Mouse (Mus musculus) cortical plate, adult 2 months (tissue): ENCODE measurements around the gene Uhrf2. TPM values are rescaled to one million over a fixed set of nuclear protein-coding genes. Genes with fewer than 3 reads are reported as not detected.

Experiments used
- H3K27ac ChIP-seq: fragments of 200-500 bp; 2 replicates; pipeline ENCODE4 v1.5.1; 2012; ENCODE audit warnings: low read length, control low read depth, inconsistent platforms; ENCODE audit not compliant: insufficient read depth
- H3K4me1 ChIP-seq: fragments of 200-500 bp; 2 replicates; pipeline ENCODE4 v1.6.1; 2011; ENCODE audit warnings: low read length; ENCODE audit not compliant: control insufficient read depth, insufficient read depth
- H3K4me3 ChIP-seq: fragments of 200-500 bp; 2 replicates; pipeline ENCODE4 v1.5.1; 2011; ENCODE audit warnings: mild to moderate bottlenecking, low read length, control low read depth; ENCODE audit not compliant: insufficient read depth
- CTCF ChIP-seq: fragments of 200-500 bp; IDR thresholded peaks from 2 replicates; pipeline ENCODE4 v1.5.1; 2011; ENCODE audit warnings: mild to moderate bottlenecking, control low read depth, low read length; ENCODE audit not compliant: insufficient read depth; ENCODE audit errors: extremely low read depth
- POLR2A ChIP-seq: fragments of 200-500 bp; IDR thresholded peaks from 2 replicates; pipeline ENCODE4 v1.6.1; 2011; ENCODE audit warnings: mild to moderate bottlenecking, low read length, control low read depth; ENCODE audit not compliant: insufficient read depth; ENCODE audit errors: extremely low read depth
- polyA plus RNA-seq: library from polyadenylated mRNA; depleted of rRNA; stranded (reverse); fragments of >200 nt; gene quantifications from 2 replicates; pipeline ENCODE4 v1.2.3, GENCODE M21; 2012; rRNA removed

Uhrf2 gene
- polyA plus RNA-seq = 67.3 and 69.1 TPM in 2 replicates

GRCm38 (mm10) chr19:30029894-30030635, at the start of gene Uhrf2:
Uhrf2 (plus strand) TSS chr19:30030513.
- TF ChIP-seq CTCF (no peak), POLR2A (peak; percentile 85)
- H3K27ac ChIP-seq = peak within 1 kb of the TSS; percentile 88
- H3K4me1 ChIP-seq = peaks cover 5% of the 10 kb centered on the region
- H3K4me3 ChIP-seq = peak within 1 kb of the TSS; percentile 50

GRCm38 (mm10) chr19:29984208-29985005, 45.9 kb upstream of the Uhrf2 start:
- H3K27ac ChIP-seq = no peak overlapping the region
- H3K4me1 ChIP-seq = peaks cover 2% of the 10 kb centered on the region; the same call in 1 of the 2 replicates
- TF ChIP-seq POLR2A (no peak), CTCF (no peak)
- no peak overlapping the region for H3K4me3 ChIP-seq

- Histone ChIP-seq H3K4me3 (no peak overlapping the region), H3K27ac (no peak overlapping the region), H3K4me1 (no peaks in the 10 kb centered on the region; the same call in 1 of the 2 replicates)
- no peak for TF ChIP-seq CTCF
- TF ChIP-seq POLR2A = no peak
Measured at GRCm38 (mm10) chr19:29986464-29987091, 43.7 kb upstream of the Uhrf2 start.

- no peaks in the 10 kb centered on the region for H3K4me1 ChIP-seq
- H3K27ac ChIP-seq = no peak overlapping the region
- TF ChIP-seq CTCF (no peak), POLR2A (no peak)
- H3K4me3 ChIP-seq = no peak overlapping the region
Measured at GRCm38 (mm10) chr19:30000406-30001365, 29.6 kb upstream of the Uhrf2 start.

GRCm38 (mm10) chr19:30001550-30001949, 28.8 kb upstream of the Uhrf2 start:
- no peaks in the 10 kb centered on the region for H3K4me1 ChIP-seq
- H3K27ac ChIP-seq = no peak overlapping the region
- TF ChIP-seq POLR2A = no peak
- no peak overlapping the region for H3K4me3 ChIP-seq

- no peak within 1 kb of the TSS for H3K27ac ChIP-seq
- H3K4me3 ChIP-seq = no peak within 1 kb of the TSS
- no peak for TF ChIP-seq CTCF
- no peak for TF ChIP-seq POLR2A
- H3K4me1 ChIP-seq = no peaks in the 10 kb centered on the region
Measured at GRCm38 (mm10) chr19:30003621-30004020, 26.7 kb upstream of the Uhrf2 start, which contains the start of gene Trpd52l3. Trpd52l3 (plus strand) TSS chr19:30003790.

- H3K4me3 ChIP-seq = no peak overlapping the region
- H3K4me1 ChIP-seq = no peaks in the 10 kb centered on the region
- H3K27ac ChIP-seq = no peak overlapping the region
- no peak for TF ChIP-seq CTCF
- no peak for TF ChIP-seq POLR2A
Measured at GRCm38 (mm10) chr19:30006371-30006770, 23.9 kb upstream of the Uhrf2 start.

GRCm38 (mm10) chr19:30010520-30011296, 19.6 kb upstream of the Uhrf2 start:
- Histone ChIP-seq H3K4me3 (no peak overlapping the region), H3K27ac (no peak overlapping the region), H3K4me1 (no peaks in the 10 kb centered on the region)
- no peak for TF ChIP-seq CTCF
- no peak for TF ChIP-seq POLR2A
